Mouse (Mus musculus): ENCODE results near the gene Csrp3. TPM values are rescaled to one million over a fixed set of nuclear protein-coding genes. Genes with fewer than 3 reads are reported as not detected.
A peak's percentile ranks its signal among the peaks of the same experiment; 100 is the strongest.

Csrp3 gene
- polyA plus RNA-seq, 1 experiment from 2014 or later = 1,256 TPM

- WGBS = 31% methylated on average over 6 of the region's 6 CpGs
- peak; percentile 65; the same call in 1 of the 2 replicates for ATAC-seq (ENCODE audit: extremely low read depth, insufficient number of reproducible peaks, low FRiP score, low TSS enrichment)
- H3K36me3 ChIP-seq = peaks cover 74% of the 10 kb centered on the region
These were observed 22.7 kb downstream of the Csrp3 start for GRCm38 (mm10) chr7:48825170-48825569.

GRCm38 (mm10) chr7:48824671-48825070 is 23.2 kb downstream of the Csrp3 start:
- WGBS = 43% methylated on average over 1 of the region's 1 CpGs
- Histone ChIP-seq H3K9ac (no peak overlapping the region), H3K36me3 (peaks cover 79% of the 10 kb centered on the region), H3K27me3 (replicated peaks) (no peaks in the 10 kb centered on the region), H3K4me2 (no peak overlapping the region), H3K9me3 (no peaks in the 10 kb centered on the region), H3K27ac (replicated peaks) (peak overlapping the region; percentile 74), H3K4me1 (peaks cover 54% of the 10 kb centered on the region), H3K4me3 (no peak overlapping the region)
- peak; percentile 12; the same call in 1 of the 2 replicates for ATAC-seq (ENCODE audit: extremely low read depth, insufficient number of reproducible peaks, low FRiP score, low TSS enrichment)

More at GRCm38 (mm10) chr7:48825170-48825569, 22.7 kb downstream of the Csrp3 start:
- Histone ChIP-seq H3K4me1 (peaks cover 54% of the 10 kb centered on the region), H3K9ac (peak overlapping the region; percentile 8; the same call in 1 of the 2 replicates), H3K4me2 (no peak overlapping the region), H3K27me3 (replicated peaks) (no peaks in the 10 kb centered on the region), H3K4me3 (no peak overlapping the region), H3K27ac (replicated peaks) (peak overlapping the region; percentile 74), H3K9me3 (no peaks in the 10 kb centered on the region)

- WGBS = 82% methylated on average over 3 of the region's 3 CpGs
- Histone ChIP-seq H3K36me3 (peaks cover 90% of the 10 kb centered on the region), H3K9ac (no peak overlapping the region), H3K27me3 (replicated peaks) (no peaks in the 10 kb centered on the region), H3K4me3 (no peak overlapping the region), H3K27ac (replicated peaks) (peak overlapping the region; percentile 74; the same call in 1 of the 2 replicates), H3K9me3 (no peaks in the 10 kb centered on the region), H3K4me2 (no peak overlapping the region), H3K4me1 (peaks cover 44% of the 10 kb centered on the region)
- no peak for ATAC-seq (ENCODE audit: extremely low read depth, insufficient number of reproducible peaks, low FRiP score, low TSS enrichment)
These were observed 24.2 kb downstream of the Csrp3 start for GRCm38 (mm10) chr7:48823621-48824020.

GRCm38 (mm10) chr7:48821654-48822053 is 26.2 kb downstream of the Csrp3 start:
- Histone ChIP-seq H3K9ac (no peak overlapping the region), H3K27ac (replicated peaks) (no peak overlapping the region), H3K4me2 (no peak overlapping the region), H3K9me3 (no peaks in the 10 kb centered on the region), H3K27me3 (replicated peaks) (no peaks in the 10 kb centered on the region), H3K4me1 (peaks cover 32% of the 10 kb centered on the region), H3K36me3 (peaks cover 94% of the 10 kb centered on the region), H3K4me3 (no peak overlapping the region)
- 89% methylated on average over 5 of the region's 5 CpGs for WGBS
- no peak for ATAC-seq (ENCODE audit: extremely low read depth, insufficient number of reproducible peaks, low FRiP score, low TSS enrichment)

- 87% methylated on average over 1 of the region's 1 CpGs for WGBS
- Histone ChIP-seq H3K9me3 (no peaks in the 10 kb centered on the region), H3K4me1 (no peaks in the 10 kb centered on the region), H3K4me3 (no peak overlapping the region), H3K9ac (no peak overlapping the region), H3K27me3 (replicated peaks) (no peaks in the 10 kb centered on the region), H3K36me3 (peaks cover 83% of the 10 kb centered on the region), H3K4me2 (no peak overlapping the region), H3K27ac (replicated peaks) (no peak overlapping the region)
- ATAC-seq (ENCODE audit: extremely low read depth, insufficient number of reproducible peaks, low FRiP score, low TSS enrichment) = no peak
These were observed 34.2 kb downstream of the Csrp3 start for GRCm38 (mm10) chr7:48813594-48813993.

GRCm38 (mm10) chr7:48812358-48812757 is 35.5 kb downstream of the Csrp3 start:
- H3K9me3 ChIP-seq = no peaks in the 10 kb centered on the region
- no peak overlapping the region for H3K4me2 ChIP-seq
- H3K27me3 ChIP-seq (replicated peaks) = no peaks in the 10 kb centered on the region
- ATAC-seq (ENCODE audit: extremely low read depth, insufficient number of reproducible peaks, low FRiP score, low TSS enrichment) = no peak
- no peak overlapping the region for H3K9ac ChIP-seq
- no peaks in the 10 kb centered on the region for H3K4me1 ChIP-seq
- no peak overlapping the region for H3K4me3 ChIP-seq
- no peak overlapping the region for H3K27ac ChIP-seq (replicated peaks)
- peaks cover 80% of the 10 kb centered on the region for H3K36me3 ChIP-seq

GRCm38 (mm10) chr7:48810652-48811051 is 37.2 kb downstream of the Csrp3 start:
- WGBS = 100% methylated on average over 1 of the region's 1 CpGs
- Histone ChIP-seq H3K27ac (replicated peaks) (no peak overlapping the region), H3K4me2 (no peak overlapping the region), H3K27me3 (replicated peaks) (no peaks in the 10 kb centered on the region), H3K36me3 (peaks cover 79% of the 10 kb centered on the region), H3K9ac (no peak overlapping the region), H3K4me1 (no peaks in the 10 kb centered on the region), H3K4me3 (no peak overlapping the region), H3K9me3 (no peaks in the 10 kb centered on the region)
- no peak for ATAC-seq (ENCODE audit: extremely low read depth, insufficient number of reproducible peaks, low FRiP score, low TSS enrichment)

- H3K4me1 ChIP-seq = no peaks in the 10 kb centered on the region
- H3K4me2 ChIP-seq = no peak overlapping the region
- no peak overlapping the region for H3K27ac ChIP-seq (replicated peaks)
- peaks cover 87% of the 10 kb centered on the region for H3K36me3 ChIP-seq
- no peak overlapping the region for H3K9ac ChIP-seq
- H3K9me3 ChIP-seq = no peaks in the 10 kb centered on the region
- ATAC-seq (ENCODE audit: extremely low read depth, insufficient number of reproducible peaks, low FRiP score, low TSS enrichment) = no peak
- H3K27me3 ChIP-seq (replicated peaks) = no peaks in the 10 kb centered on the region
- no peak overlapping the region for H3K4me3 ChIP-seq
- WGBS = 83% methylated on average over 4 of the region's 4 CpGs
These were observed 41.2 kb downstream of the Csrp3 start for GRCm38 (mm10) chr7:48806587-48806986.

- Histone ChIP-seq H3K36me3 (peaks cover 70% of the 10 kb centered on the region), H3K9ac (no peak overlapping the region), H3K4me2 (no peak overlapping the region), H3K27ac (replicated peaks) (no peak overlapping the region), H3K27me3 (replicated peaks) (no peaks in the 10 kb centered on the region), H3K9me3 (no peaks in the 10 kb centered on the region), H3K4me3 (no peak overlapping the region), H3K4me1 (no peaks in the 10 kb centered on the region)
- no peak for ATAC-seq (ENCODE audit: extremely low read depth, insufficient number of reproducible peaks, low FRiP score, low TSS enrichment)
- WGBS = 86% methylated on average over 7 of the region's 7 CpGs
These were observed 44.5 kb downstream of the Csrp3 start for GRCm38 (mm10) chr7:48803381-48803780.

- Histone ChIP-seq H3K36me3 (peaks cover 26% of the 10 kb centered on the region), H3K27ac (replicated peaks) (no peak overlapping the region), H3K9me3 (no peaks in the 10 kb centered on the region), H3K9ac (no peak overlapping the region), H3K4me1 (peaks cover 18% of the 10 kb centered on the region), H3K27me3 (replicated peaks) (no peaks in the 10 kb centered on the region), H3K4me2 (no peak overlapping the region), H3K4me3 (no peak overlapping the region)
- 88% methylated on average over 3 of the region's 3 CpGs for WGBS
- no peak for ATAC-seq (ENCODE audit: extremely low read depth, insufficient number of reproducible peaks, low FRiP score, low TSS enrichment)
These were observed 52.7 kb downstream of the Csrp3 start for GRCm38 (mm10) chr7:48795130-48795529.

GRCm38 (mm10) chr7:48791412-48791811 is 56.4 kb downstream of the Csrp3 start:
- H3K27ac ChIP-seq (replicated peaks) = no peak overlapping the region
- no peak overlapping the region for H3K4me2 ChIP-seq
- 70% methylated on average over 3 of the region's 3 CpGs for WGBS
- H3K9ac ChIP-seq = no peak overlapping the region
- no peaks in the 10 kb centered on the region for H3K9me3 ChIP-seq
- H3K27me3 ChIP-seq (replicated peaks) = no peaks in the 10 kb centered on the region
- peaks cover 23% of the 10 kb centered on the region for H3K4me1 ChIP-seq
- no peak for ATAC-seq (ENCODE audit: extremely low read depth, insufficient number of reproducible peaks, low FRiP score, low TSS enrichment)
- H3K4me3 ChIP-seq = no peak overlapping the region
- peaks cover 11% of the 10 kb centered on the region for H3K36me3 ChIP-seq

- Histone ChIP-seq H3K9ac (peak overlapping the region; percentile 58; the same call in 1 of the 2 replicates), H3K4me1 (peaks cover 23% of the 10 kb centered on the region), H3K4me2 (peak overlapping the region; percentile 88), H3K27ac (replicated peaks) (no peak overlapping the region), H3K4me3 (peak overlapping the region; percentile 88), H3K27me3 (replicated peaks) (no peaks in the 10 kb centered on the region), H3K9me3 (no peaks in the 10 kb centered on the region), H3K36me3 (peaks cover 6% of the 10 kb centered on the region)
- WGBS = 52% methylated on average over 4 of the region's 4 CpGs
- ATAC-seq (ENCODE audit: extremely low read depth, insufficient number of reproducible peaks, low FRiP score, low TSS enrichment) = no peak
These were observed 57.7 kb downstream of the Csrp3 start for GRCm38 (mm10) chr7:48790117-48790516.
